Mouse (Mus musculus) ES-Bruce4 (cell line): ENCODE measurements around the gene Prrc2a.

Experiments
- CTCF ChIP-seq: IDR thresholded peaks from one replicate; pipeline ENCODE4 v1.8.1; 2011; ENCODE audit warnings: low read depth, low read length
- POLR2A ChIP-seq: IDR thresholded peaks from one replicate; pipeline ENCODE4 v1.8.1; 2011; ENCODE audit warnings: low read length; ENCODE audit not compliant: insufficient read depth

GRCm38 (mm10) chr17:35187345-35187744 lies 22.6 kb upstream of the Prrc2a start:
- TF ChIP-seq CTCF (no peak), POLR2A (no peak)
